Mouse (Mus musculus): ENCODE results near the gene Sufu. TPM values are rescaled to one million over a fixed set of nuclear protein-coding genes. Genes with fewer than 3 reads are reported as not detected.

Gene Sufu
- polyA plus RNA-seq (2012; fragmentation: generic; extraction: Trizol): 16.6 TPM

DNA sequence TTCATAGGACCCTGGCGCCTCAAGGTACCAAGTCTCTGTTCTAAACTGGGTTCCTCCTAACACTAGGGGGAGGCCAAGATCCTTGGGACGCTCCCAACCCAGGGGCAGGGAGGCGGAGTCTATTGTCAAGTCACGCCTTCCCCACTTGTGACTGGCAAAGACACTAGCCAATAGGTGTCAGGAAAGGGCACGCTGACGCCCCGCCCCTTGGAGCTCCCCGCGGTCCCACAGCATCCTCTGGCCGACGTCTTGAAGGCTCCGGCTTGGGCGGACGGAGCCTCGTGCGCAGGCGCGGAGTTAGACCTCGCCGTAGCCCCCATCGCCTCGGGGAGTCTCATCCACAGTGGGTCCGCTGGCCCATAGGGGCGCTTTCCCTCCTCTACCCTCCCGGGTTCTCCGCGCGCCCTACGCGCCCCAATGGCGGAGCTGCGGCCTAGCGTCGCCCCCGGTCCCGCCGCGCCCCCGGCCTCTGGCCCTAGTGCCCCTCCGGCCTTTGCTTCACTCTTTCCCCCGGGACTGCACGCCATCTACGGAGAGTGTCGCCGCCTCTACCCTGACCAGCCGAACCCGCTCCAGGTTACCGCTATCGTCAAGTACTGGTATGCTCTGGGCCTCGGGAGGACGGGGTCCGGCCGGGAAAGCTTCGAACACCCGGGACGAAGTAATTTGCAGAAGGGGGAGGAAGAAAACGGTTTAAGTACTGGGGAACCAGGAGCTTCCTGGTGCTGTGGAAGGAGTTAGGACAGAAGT lies at the start of gene Sufu:
Gene Sufu (plus strand): TSS at position 211 of the 750 bp plus-strand sequence.
- Histone ChIP-seq H3K4me3 (peak within 1 kb of the TSS; percentile 76), H3K4me2 (ENCODE audit: low read depth) (peak within 1 kb of the TSS; percentile 91), H3ac (ENCODE audit: control insufficient read depth, insufficient read length) (peak within 1 kb of the TSS; percentile 53), H3K36me3 (ENCODE audit: control insufficient read depth, insufficient read depth) (no peaks in the 10 kb centered on the region), H3K79me2 (ENCODE audit: control insufficient read depth, insufficient read depth) (peaks cover 65% of the 10 kb centered on the region), H3K27me3 (ENCODE audit: control insufficient read depth, insufficient read depth, insufficient read length) (no peaks in the 10 kb centered on the region)
- TF ChIP-seq MAX (IDR thresholded peaks at IDR 0.05; ENCODE audit: low read depth) (no peak), E2F4 (IDR thresholded peaks at IDR 0.05; ENCODE audit: insufficient read depth) (no peak), MYOG (IDR thresholded peaks at IDR 0.05; ENCODE audit: control insufficient read depth in 1 of 3, insufficient read depth in 1 of 3, insufficient read length in 2 of 3, low read depth in 2 of 3) (no peak), TCF12 (IDR thresholded peaks at IDR 0.05; ENCODE audit: insufficient read depth, poor library complexity, severe bottlenecking) (no peak), POLR2AphosphoS2 (IDR thresholded peaks at IDR 0.05; ENCODE audit: insufficient read length, low read depth) (peak; percentile 83), SRF (IDR thresholded peaks at IDR 0.05; ENCODE audit: control insufficient read depth, insufficient read length, low read depth) (peak; percentile 67), POLR2A (IDR thresholded peaks at IDR 0.05; ENCODE audit: insufficient read length, low read depth) (peak; percentile 99)

GRCm38 (mm10) chr19:46347146-46347545 lies 49.5 kb upstream of the Sufu start:
- Histone ChIP-seq H3K36me3 (ENCODE audit: control insufficient read depth, insufficient read depth) (no peaks in the 10 kb centered on the region), H3K27me3 (ENCODE audit: control insufficient read depth, insufficient read depth, insufficient read length) (no peaks in the 10 kb centered on the region), H3ac (ENCODE audit: control insufficient read depth, insufficient read length) (no peak overlapping the region), H3K4me2 (ENCODE audit: low read depth) (no peak overlapping the region), H3K4me3 (no peak overlapping the region), H3K79me2 (ENCODE audit: control insufficient read depth, insufficient read depth) (no peaks in the 10 kb centered on the region)
- TF ChIP-seq TCF3 (IDR thresholded peaks at IDR 0.05; ENCODE audit: insufficient read length, low read depth): no peak
- no peak for TF ChIP-seq POLR2A (IDR thresholded peaks at IDR 0.05; ENCODE audit: insufficient read length, low read depth)
- no peak for TF ChIP-seq MYOD1 (IDR thresholded peaks at IDR 0.05; ENCODE audit: control insufficient read depth in 1 of 3, insufficient read length in 2 of 3, low read depth in 2 of 3)
- TF ChIP-seq POLR2AphosphoS2 (IDR thresholded peaks at IDR 0.05; ENCODE audit: insufficient read length, low read depth): no peak
- TF ChIP-seq MAX (IDR thresholded peaks at IDR 0.05; ENCODE audit: low read depth): no peak
- TF ChIP-seq MYOG (IDR thresholded peaks at IDR 0.05; ENCODE audit: control insufficient read depth in 1 of 3, insufficient read depth in 1 of 3, insufficient read length in 2 of 3, low read depth in 2 of 3): no peak
- TF ChIP-seq TCF12 (IDR thresholded peaks at IDR 0.05; ENCODE audit: insufficient read depth, poor library complexity, severe bottlenecking): no peak
- no peak for TF ChIP-seq CEBPB (IDR thresholded peaks at IDR 0.05; ENCODE audit: insufficient read depth, poor library complexity, severe bottlenecking)
- no peak for TF ChIP-seq E2F4 (IDR thresholded peaks at IDR 0.05; ENCODE audit: insufficient read depth)
- TF ChIP-seq USF1 (IDR thresholded peaks at IDR 0.05; ENCODE audit: low read depth): no peak
- no peak for TF ChIP-seq REST (IDR thresholded peaks at IDR 0.05; ENCODE audit: insufficient read depth, insufficient read length)
- no peak for TF ChIP-seq SRF (IDR thresholded peaks at IDR 0.05; ENCODE audit: control insufficient read depth, insufficient read length, low read depth)

DNA sequence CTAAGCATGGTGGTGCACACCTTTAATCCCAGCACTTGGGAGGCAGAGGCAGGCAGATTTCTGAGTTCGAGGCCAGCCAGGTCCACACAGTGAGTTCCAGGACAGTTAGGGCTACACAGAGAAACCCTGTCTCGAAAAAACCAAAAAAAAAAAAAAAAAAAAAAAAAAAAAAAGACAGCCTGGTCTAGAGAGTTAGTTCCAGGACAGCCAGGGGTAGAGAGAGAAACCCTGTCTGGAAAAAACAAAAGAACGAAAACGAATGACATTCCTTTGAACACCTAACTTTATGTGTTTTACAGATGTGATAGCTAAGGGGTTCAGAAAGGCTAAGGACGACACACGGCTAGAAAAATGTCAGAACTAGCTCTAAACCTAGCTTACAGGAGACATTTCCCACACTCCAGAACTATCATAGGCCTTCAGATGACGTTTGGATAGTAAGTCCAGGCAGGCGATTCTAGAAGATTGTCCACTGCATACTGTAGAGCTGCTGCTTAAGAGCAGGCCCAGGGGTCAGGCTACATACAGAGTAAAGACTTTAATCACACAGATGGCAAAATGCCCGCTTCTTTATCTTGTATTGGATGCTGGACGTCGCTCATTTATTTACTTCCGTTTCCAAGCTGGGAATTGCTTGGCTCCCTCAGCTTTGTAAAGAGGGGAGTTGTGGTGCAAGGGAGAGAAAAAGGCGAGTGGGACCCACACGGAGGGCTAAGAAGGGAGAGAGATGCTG lies 48.6 kb upstream of the Sufu start:
- Histone ChIP-seq H3K79me2 (ENCODE audit: control insufficient read depth, insufficient read depth) (no peaks in the 10 kb centered on the region), H3K4me2 (ENCODE audit: low read depth) (peak overlapping the region; percentile 87), H3K27me3 (ENCODE audit: control insufficient read depth, insufficient read depth, insufficient read length) (no peaks in the 10 kb centered on the region), H3K36me3 (ENCODE audit: control insufficient read depth, insufficient read depth) (no peaks in the 10 kb centered on the region), H3ac (ENCODE audit: control insufficient read depth, insufficient read length) (peak overlapping the region; percentile 56), H3K4me3 (peak overlapping the region; percentile 25)
- TF ChIP-seq MYOG (IDR thresholded peaks at IDR 0.05; ENCODE audit: control insufficient read depth in 1 of 3, insufficient read depth in 1 of 3, insufficient read length in 2 of 3, low read depth in 2 of 3): no peak
- TF ChIP-seq E2F4 (IDR thresholded peaks at IDR 0.05; ENCODE audit: insufficient read depth): no peak
- no peak for TF ChIP-seq MYOD1 (IDR thresholded peaks at IDR 0.05; ENCODE audit: control insufficient read depth in 1 of 3, insufficient read length in 2 of 3, low read depth in 2 of 3)
- TF ChIP-seq POLR2A (IDR thresholded peaks at IDR 0.05; ENCODE audit: insufficient read length, low read depth): no peak
- TF ChIP-seq POLR2AphosphoS2 (IDR thresholded peaks at IDR 0.05; ENCODE audit: insufficient read length, low read depth): no peak
- no peak for TF ChIP-seq USF1 (IDR thresholded peaks at IDR 0.05; ENCODE audit: low read depth)
- TF ChIP-seq CEBPB (IDR thresholded peaks at IDR 0.05; ENCODE audit: insufficient read depth, poor library complexity, severe bottlenecking): no peak
- no peak for TF ChIP-seq MAX (IDR thresholded peaks at IDR 0.05; ENCODE audit: low read depth)
- no peak for TF ChIP-seq TCF3 (IDR thresholded peaks at IDR 0.05; ENCODE audit: insufficient read length, low read depth)

DNA sequence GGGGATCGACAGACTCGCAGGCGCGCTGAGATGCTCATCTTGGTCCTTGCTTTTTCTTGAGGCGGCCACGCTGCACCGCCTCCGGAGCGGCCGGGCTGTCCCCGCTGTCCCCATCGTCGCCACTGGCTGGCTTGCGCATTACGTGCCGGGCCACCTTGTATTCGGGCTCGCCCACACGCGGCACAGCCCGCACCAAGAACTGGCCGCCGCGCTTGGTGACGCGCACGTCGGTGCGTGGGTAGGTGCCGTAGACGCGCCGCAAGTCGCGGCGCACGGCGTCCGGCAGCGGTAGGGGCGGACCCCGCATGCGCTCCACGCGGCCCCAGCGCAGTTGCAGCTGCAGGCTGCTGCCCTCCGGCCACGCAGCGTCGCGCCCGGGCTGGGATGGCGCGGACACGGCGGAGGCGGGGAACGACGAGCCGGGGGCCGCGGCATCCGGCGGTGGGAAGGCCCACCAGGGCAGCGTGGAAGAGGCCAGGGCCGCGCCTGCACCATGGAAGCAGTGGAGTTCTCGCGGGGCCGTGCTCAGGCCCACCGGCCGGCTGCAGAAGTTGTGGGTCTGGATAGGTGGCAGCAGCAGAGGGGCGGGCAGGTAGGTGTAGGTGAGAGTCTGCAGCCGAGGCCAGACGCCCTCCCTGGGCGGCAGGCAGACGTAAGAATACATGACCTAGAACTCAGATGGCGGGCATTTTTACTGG lies 47.8 kb upstream of the Sufu start:
- H3K79me2 ChIP-seq (ENCODE audit: control insufficient read depth, insufficient read depth): no peaks in the 10 kb centered on the region
- no peaks in the 10 kb centered on the region for H3K27me3 ChIP-seq (ENCODE audit: control insufficient read depth, insufficient read depth, insufficient read length)
- H3K36me3 ChIP-seq (ENCODE audit: control insufficient read depth, insufficient read depth): no peaks in the 10 kb centered on the region
- TF ChIP-seq E2F4 (IDR thresholded peaks at IDR 0.05; ENCODE audit: insufficient read depth): no peak
- TF ChIP-seq MYOG (IDR thresholded peaks at IDR 0.05; ENCODE audit: control insufficient read depth in 1 of 3, insufficient read depth in 1 of 3, insufficient read length in 2 of 3, low read depth in 2 of 3): peak in 2 of 3 experiments; percentile 42 to 52
- TF ChIP-seq TCF12 (IDR thresholded peaks at IDR 0.05; ENCODE audit: insufficient read depth, poor library complexity, severe bottlenecking): no peak
- no peak for TF ChIP-seq REST (IDR thresholded peaks at IDR 0.05; ENCODE audit: insufficient read depth, insufficient read length)
- TF ChIP-seq MYOD1 (IDR thresholded peaks at IDR 0.05; ENCODE audit: control insufficient read depth in 1 of 3, insufficient read length in 2 of 3, low read depth in 2 of 3): peak in 1 of 3 experiments; percentile 49
- no peak for TF ChIP-seq TCF3 (IDR thresholded peaks at IDR 0.05; ENCODE audit: insufficient read length, low read depth)
- TF ChIP-seq CEBPB (IDR thresholded peaks at IDR 0.05; ENCODE audit: insufficient read depth, poor library complexity, severe bottlenecking): no peak
- peak; percentile 89 for TF ChIP-seq POLR2AphosphoS2 (IDR thresholded peaks at IDR 0.05; ENCODE audit: insufficient read length, low read depth)
- TF ChIP-seq POLR2A (IDR thresholded peaks at IDR 0.05; ENCODE audit: insufficient read length, low read depth): peak; percentile 91
- H3ac ChIP-seq (ENCODE audit: control insufficient read depth, insufficient read length): peak overlapping the region; percentile 56
- peak overlapping the region; percentile 87 for H3K4me2 ChIP-seq (ENCODE audit: low read depth)
- peak overlapping the region; percentile 25 for H3K4me3 ChIP-seq
